Mouse (Mus musculus) G1E (cell line): ENCODE results near the gene Ndufa7.
"Not testable (repeated sequence)": the region's sequence is repeated elsewhere in the genome, so short reads cannot be mapped to it uniquely, and the experiment has no call there.

Experiments
- CTCF ChIP-seq: IDR thresholded peaks from 2 replicates; pipeline ENCODE4 v1.5.1; 2012; ENCODE audit warnings: low read depth, low read length, inconsistent platforms, mixed read lengths
- GATA2 ChIP-seq: IDR thresholded peaks from 2 replicates; pipeline ENCODE4 v1.6.1; 2012; ENCODE audit warnings: low read depth, low read length, inconsistent platforms, borderline replicate concordance

GRCm38 (mm10) chr17:33875797-33876196 lies 51.4 kb downstream of the Ndufa7 start:
- TF ChIP-seq CTCF, GATA2: not testable (repeated sequence)
